Mouse (Mus musculus) neural tube, postnatal 0 days (tissue): Measurements from ENCODE around the gene Rnf220. TPM values are rescaled to one million over a fixed set of nuclear protein-coding genes. Genes with fewer than 3 reads are reported as not detected.

Experiments
- polyA plus RNA-seq: library from polyadenylated mRNA; unstranded; fragments of >200 nt; fragmentation: Nextera tagmentation; extraction: Ambion mirVana; gene quantifications from 2 replicates; pipeline ENCODE4 v1.2.1, GENCODE M21; 2015

Gene Rnf220
- polyA plus RNA-seq: 98.1 and 102 TPM in 2 replicates

GRCm38 (mm10) chr4:117496482-117497165 is at the start of gene Rnf220:
Gene Rnf220 (minus strand): TSS chr4:117497052.

GRCm38 (mm10) chr4:117251801-117252316 is 245.0 kb downstream of the Rnf220 start, which contains the start of the genes Tmem53 and Armh1:
Gene Tmem53 (plus strand): TSS chr4:117251951.
Gene Armh1 (minus strand): TSS chr4:117252125.

Other genes with a start within 250 kb of the Rnf220 start
- gene Tmem53, start 245.1 kb downstream of the Rnf220 start, polyA plus RNA-seq: 10.1 and 12.2 TPM in 2 replicates
- gene Armh1, start 244.9 kb downstream of the Rnf220 start, polyA plus RNA-seq: 1.6 and 2.3 TPM in 2 replicates
- gene Eri3, start 53.3 kb upstream of the Rnf220 start, polyA plus RNA-seq: 280 and 289 TPM in 2 replicates
- 67.5 and 74.0 TPM in 2 replicates for gene Dmap1, start 185.2 kb upstream of the Rnf220 start, polyA plus RNA-seq
- not detected in 2 replicates for gene Gm12845, start 227.4 kb upstream of the Rnf220 start, polyA plus RNA-seq